Mouse (Mus musculus) erythroid progenitor cell, adult 5-6 weeks (primary cell): ENCODE measurements around the gene Ptgir. TPM values are rescaled to one million over a fixed set of nuclear protein-coding genes. Genes with fewer than 3 reads are reported as not detected.

ENCODE experiments used
- ATAC-seq: replicated peaks from 2 replicates; pipeline ENCODE4 v1.8.0; 2016; ENCODE audit warnings: moderate number of reproducible peaks, mild to moderate bottlenecking, moderate TSS enrichment, inconsistent platforms; ENCODE audit not compliant: poor library complexity, low FRiP score, severe bottlenecking
- total RNA-seq, 2 experiments: library from RNA; stranded (forward) in 1 of 2; stranded (reverse) in 1 of 2; fragments of 150-400 nt in 1 of 2; fragments of 186-747, 209-891 nt in 1 of 2; gene quantifications; 2 replicates each; pipeline versions ENCODE4 v1.2.3 to v1.2.4; 2015 to 2017; ENCODE audit warnings: low replicate concordance in 2 of 2

Gene Ptgir
- total RNA-seq (2015; ENCODE audit: low replicate concordance) (0.36 and 6.7 TPM in 2 replicates), total RNA-seq (2017; ENCODE audit: low replicate concordance) (1.9 and 2.0 TPM in 2 replicates)

DNA sequence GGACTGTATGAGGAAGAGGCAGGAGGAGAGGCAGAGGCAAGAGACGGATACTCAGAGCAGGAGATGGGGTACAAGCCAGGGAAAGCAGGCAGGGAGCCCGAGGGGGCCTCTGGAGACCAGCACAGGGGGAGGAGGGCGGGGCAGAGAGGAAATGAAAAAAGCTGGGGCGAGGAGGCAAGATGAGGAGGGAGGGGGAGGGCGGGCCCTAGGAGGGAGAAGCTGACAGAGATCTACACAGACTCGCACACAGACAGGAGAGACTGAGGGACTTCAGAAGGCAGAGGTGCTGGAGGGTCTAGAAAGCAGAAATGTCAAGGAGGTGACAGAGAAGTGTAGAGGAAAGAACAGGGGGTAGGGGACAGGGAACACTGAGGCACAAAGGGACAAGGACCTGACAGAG lies at the start of gene Ptgir:
Gene Ptgir (plus strand): TSS at position 210 of the 400 bp plus-strand sequence.
- no peak for ATAC-seq

DNA sequence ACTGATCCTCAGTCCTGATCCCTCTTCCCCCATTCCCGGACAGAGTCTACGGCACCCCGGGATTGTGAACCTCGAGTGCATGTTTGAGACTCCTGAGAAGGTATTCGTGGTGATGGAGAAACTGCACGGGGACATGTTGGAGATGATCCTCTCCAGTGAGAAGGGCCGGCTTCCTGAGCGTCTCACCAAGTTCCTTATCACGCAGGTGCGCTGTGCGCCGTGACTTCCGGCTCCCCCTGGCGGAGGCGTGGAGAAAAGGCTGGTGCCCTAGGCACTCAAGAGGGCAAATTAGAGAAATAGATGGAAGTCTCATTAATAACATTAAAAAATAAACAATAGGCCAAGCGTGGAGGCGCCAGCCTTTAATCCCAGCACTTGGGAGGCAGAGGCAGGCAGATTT lies 48.0 kb upstream of the Ptgir start:
- ATAC-seq: peak; percentile 69

DNA sequence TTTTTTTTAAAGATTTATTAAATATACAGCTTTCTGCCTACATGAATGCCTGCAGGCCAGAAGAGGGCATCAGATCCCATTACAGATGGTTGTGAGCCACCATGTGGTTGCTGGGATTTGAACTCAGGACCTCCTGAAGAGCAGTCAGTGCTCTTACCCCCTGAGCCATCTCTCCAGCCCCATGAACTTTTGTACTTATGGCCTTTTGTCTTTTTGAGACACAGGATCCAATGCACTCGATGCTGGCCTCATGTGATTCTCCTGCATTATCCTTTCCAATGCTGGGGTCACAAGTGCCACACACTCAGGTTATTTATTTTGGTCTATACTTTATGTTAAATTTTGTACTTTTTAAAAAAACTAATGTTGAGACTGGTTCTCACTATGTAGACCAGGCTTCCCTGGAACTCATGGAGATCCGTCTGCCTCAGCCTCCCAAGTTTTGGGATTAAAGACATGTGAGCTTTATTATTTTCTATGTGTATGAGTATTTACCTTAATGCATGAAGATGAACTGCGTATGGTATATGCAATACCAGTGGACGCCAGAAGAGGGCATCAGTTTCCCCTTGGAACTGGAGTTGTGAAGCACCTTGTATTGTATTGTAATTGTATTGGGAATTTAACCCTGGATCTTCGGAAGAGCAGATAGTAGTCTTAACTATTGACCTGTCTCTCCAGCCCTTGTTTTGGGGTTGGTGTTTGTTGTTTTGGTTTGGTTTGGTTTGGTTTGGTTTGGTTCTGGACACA lies 46.2 kb upstream of the Ptgir start:
- no peak for ATAC-seq

DNA sequence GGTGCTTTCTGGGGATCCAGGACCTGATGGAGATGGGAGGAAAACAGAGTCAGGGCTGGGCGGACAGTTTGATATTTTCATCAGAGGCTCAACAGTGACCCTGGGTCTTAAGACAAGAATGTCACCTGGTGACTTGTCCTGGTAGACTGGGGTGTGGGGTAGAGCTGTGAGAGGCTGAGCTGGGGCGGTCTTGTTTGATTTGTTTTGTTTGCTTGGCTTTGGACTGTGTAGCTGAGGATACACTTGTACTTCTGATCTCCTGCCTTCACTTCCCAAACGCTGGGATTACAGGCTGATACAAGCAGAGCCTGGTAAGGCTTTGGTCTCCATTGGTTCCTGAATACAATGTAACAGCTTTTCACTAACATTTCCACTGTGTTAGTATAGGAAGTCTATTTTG lies 38.8 kb upstream of the Ptgir start:
- ATAC-seq: no peak

DNA sequence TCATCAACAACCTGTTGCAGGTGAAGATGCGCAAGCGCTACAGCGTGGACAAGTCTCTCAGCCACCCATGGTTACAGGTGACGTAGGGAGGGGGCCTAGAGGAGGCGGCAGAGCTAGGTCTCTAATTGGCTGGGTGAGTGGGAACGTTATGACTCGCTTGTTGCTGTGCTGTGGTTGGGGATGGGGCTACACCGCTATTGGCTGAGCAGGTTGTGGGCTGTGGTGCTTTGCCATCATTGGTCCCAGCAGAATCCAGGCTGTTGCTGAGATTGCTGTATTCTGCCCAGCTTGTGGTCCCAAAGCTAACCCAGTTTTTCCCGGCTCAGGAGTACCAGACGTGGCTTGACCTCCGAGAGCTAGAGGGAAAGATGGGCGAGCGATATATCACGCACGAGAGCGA lies 36.8 kb upstream of the Ptgir start:
- ATAC-seq: no peak

DNA sequence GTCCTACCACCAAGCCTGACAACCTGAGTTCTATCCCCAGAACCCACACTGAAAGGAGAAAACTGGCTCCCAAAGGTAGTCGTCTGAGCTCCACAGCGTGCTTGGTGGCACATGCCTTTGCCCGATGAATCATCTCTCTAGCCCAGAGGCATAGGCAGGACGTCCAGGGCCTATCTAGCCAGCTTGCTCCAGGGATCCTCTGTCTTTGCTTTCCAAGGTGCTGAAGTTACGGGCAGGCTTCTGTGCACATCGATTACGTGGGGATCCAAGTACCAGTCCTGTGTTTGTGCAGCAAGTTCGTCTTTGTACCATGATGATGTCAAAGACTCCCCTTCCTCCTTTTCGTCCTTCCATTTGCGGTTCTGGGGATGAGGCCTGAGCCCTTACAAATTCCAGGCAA lies 34.7 kb upstream of the Ptgir start:
- ATAC-seq: no peak

DNA sequence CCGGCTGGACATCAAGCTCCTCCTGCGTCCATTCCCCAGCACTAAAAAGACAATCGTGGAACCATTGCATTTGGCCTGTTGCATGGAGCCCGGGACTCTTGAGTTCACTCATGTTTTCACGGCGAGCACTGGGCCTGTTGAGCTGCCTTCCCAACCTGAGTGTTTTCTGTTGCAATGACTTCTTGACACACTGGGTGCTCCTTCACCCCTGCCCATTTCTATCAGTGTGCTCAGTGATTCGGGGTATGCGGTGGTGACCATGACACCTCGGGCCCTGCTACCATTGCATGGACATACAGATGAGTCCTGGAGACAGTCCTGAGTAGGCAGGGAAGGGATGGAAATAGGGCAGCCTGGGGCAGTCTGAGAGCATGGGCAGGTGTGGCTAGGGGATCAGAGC lies 33.8 kb upstream of the Ptgir start:
- ATAC-seq: no peak

DNA sequence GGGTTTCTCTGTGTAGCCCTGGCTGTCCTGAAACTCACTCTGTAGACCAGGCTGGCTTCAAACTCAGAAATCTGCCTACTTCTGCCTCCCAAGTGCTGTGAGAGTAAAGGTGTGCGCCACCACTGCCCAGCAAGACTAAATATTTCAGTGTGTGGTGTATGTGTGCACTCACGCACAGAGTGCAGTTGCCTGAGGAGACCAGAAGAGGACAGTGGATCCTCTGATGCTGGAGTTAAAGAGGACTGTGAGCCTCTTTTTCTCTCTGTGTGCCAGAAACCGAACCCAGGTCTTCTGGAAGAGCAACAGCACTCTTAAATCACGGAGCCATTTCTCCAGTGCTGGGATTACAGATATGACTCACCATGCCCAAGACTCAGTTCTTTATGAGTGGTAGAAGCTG lies 32.9 kb upstream of the Ptgir start:
- no peak for ATAC-seq

DNA sequence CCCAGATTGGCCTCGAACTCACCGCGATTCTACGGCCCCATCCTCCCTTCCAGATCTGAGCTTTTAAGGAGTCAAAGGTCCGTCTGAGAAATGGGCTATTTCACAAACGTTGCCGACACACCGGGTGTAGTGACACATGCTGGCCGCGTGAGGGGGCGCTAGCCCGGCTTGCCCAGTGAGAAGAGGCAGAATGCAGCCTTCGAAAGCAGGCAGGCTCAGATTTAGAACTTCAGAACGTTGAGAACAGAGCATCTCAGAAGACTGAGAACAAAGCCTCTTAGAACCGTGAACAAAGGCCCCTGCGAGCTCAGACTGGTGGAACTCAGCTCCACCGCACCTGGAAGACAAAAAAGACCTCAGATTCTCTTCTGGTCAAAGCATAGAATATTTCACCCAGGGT lies 32.1 kb upstream of the Ptgir start:
- peak; percentile 63 for ATAC-seq

DNA sequence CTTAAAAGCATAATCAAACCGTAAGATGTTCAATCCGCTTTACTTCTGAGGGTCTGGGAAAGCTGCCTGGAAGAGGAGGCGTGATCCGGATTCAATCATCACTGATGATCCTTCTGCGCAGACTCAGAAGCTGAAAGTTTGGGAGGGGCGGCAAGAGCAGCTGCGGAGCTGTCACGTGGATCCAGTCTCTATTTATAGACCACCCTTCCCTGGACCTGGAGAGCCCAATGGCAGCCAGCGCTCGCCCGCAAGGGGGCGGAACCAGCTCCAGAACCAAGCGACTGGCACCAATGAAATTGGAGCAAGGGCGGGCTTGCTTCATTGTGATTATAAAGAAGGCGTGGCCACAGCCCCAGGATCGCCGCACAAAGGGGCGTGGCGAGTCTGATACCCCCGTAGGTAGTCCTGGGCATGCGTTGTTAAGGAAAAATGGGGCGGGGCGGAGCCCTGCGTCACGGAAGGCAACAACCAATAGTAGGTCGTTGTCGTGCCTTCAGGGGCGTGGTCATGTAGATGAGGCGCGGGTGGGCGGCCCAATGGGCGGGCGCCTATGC lies 31.5 kb upstream of the Ptgir start:
- peak; percentile 95 for ATAC-seq

DNA sequence AGATGAGACGGTGACA lies 31.2 kb upstream of the Ptgir start, which contains the start of gene Dact3:
Gene Dact3 (plus strand): TSS at position 8 of the 16 bp plus-strand sequence.
- no peak for ATAC-seq

DNA sequence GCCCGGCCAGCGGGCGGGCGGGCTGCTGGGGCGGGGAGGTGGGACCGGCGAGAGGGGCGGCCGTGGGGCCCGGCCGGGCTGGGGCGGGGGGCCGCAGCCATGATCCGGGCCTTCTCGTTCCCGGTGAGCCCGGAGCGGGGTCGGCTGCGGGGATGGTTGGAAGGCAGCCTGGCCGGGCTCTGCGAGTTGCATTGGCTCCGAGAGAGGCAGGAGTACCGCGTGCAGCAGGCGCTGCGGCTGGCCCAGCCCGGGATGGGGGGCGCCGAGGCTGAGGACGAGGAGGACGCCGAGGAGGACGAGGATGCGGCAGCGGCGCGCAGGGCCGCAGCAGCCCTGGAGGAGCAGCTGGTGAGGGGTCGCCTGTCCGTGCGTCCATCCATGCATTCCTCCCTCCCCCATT lies 31.0 kb upstream of the Ptgir start:
- ATAC-seq: no peak

DNA sequence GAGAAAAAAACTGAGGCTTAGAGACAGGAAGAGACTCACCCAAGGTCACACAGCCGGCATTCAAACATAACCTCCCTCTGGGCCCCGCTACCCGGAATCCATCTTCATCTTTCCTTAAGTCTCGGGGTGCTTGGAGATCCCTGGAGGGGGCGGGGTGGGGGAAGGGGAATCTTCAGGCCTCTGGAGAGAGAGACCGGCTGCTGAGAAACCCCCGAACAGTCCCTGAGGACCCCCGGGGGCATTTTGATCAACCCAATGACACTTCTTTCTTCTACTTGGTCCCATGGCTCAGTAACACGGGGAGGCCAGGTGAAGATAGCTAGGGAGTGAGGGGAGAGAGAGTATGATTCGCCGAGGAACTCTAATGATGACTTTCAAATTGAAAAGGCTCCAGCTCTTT lies 30.3 kb upstream of the Ptgir start:
- ATAC-seq: no peak

DNA sequence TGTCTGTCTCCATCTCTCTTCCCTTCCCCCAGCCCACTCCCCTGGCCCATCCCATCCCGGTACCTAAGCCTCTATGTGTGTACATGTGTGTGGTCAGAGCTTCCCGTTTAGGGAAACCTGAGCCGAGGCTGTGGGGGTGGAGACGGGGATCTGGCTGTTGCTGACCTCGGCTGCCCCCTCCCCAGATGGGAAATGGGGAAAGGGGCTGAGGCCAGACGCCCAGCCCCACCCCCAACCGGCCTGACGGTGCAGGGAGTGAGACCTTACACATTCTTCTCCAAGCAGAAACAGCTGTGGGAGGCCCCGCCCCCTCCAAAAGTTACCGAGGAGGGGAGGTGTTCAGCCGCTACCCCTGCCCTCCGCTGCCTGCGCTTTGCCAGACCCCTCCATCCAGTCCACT lies 29.7 kb upstream of the Ptgir start:
- no peak for ATAC-seq

DNA sequence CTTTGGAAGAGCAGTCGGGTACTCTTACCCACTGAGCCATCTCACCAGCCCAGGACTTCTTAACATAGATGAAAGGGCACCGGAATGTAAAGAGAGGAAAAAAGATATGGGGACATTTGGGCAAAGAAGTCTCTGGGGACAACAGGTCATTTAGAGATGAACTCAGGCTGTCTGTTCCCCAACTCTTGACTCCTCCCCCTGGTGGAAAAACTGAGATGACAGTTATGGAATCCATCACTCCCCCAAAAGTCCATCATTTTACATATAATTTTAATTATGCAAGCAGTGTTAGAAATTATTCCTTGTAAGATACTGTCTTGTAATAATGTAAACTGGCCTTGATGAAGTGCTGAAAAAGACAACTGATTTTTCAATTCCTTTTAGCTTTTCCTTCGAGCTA lies 28.6 kb upstream of the Ptgir start:
- no peak for ATAC-seq

DNA sequence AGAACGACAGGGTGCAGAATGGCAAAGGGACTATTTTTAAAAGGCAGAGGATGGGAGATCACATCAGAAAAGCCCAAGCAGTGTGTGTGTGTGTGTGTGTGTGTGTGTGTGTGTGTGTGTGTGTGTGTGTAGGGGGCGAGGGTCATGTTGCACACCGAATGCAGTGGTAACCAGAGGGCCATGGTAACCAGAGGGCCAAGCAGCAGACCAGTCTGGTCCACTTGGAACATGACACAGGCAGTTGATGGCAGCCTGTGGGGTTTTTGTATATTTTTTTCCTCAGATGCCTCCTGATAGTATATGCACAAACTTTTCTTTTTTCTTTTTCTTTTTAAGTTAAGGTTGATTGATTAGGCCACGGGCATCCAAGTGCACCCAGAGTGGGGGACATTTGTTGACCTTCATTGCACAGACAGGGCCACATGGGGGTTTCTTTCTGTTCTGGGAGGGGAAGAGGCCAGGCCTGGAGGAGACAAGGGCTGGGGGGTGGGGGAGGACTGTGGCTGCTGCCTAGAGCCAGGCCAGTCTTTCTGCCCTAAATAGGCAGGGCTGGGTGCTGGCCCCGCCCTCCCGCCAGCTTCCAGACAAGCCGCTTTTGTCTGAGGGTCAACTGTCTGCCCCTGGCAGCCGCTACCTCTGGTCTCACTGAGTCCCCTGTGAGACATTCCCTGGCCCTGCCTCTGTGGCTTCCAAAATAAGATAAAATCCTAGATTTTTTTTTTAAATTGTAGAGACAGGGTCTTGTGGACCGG lies 26.3 kb upstream of the Ptgir start:
- no peak for ATAC-seq

DNA sequence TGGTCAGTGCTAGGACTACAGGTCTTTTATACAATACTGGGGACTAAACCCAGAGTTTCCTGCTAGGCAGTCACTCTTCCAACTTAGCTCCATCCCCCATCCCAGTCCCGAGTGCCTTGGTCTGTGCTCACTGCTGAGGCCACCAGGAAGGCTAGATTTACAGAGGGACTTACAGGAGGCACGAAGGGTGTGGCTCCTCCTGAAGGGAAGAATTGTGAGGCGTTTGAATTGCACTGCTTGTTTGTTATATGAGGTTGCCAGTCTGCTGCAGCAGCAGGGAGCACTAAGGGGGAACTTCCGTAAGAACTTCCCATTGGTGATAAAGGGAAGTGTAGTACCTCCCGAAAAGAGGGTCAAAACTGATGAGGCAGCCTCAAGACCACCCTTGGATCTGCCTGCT lies 25.7 kb upstream of the Ptgir start:
- no peak for ATAC-seq

DNA sequence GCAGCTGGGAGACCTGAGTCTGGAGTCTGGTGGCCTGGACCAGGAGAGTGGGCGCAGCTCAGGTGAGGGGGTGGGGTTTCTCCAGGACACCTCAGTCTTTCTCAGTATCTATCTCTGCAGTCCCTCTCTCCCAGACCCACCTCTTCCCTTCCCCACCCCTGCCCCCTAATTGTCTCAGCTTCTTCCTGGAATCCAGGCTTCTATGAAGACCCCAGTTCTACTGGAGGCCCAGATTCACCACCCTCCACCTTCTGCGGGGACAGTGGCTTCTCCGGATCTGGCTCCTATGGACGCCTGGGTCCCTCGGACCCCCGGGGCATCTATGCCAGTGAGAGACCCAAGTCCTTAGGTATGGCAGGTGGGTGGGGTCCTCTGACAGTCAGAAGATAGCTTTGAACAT lies 23.1 kb upstream of the Ptgir start:
- ATAC-seq: no peak

DNA sequence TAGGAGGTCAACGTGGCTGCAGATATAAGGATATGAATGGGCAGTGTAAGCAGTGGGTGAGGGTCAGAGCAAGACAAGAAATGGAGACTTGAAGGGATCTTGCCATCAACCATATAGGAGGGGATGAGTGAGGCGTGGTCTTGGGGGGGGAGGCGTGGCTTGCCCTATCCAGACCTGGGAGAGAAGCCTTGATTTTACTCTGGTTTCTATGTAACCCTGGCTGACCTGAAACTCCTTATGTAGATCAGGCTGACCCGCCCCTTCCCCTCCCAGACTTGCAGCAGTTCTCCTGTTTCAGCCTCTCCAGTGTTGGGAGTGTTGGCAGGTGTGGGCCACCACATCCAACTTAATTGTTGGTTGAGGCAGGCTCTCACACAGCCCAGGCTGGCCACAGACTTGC lies 22.0 kb upstream of the Ptgir start:
- ATAC-seq: no peak

DNA sequence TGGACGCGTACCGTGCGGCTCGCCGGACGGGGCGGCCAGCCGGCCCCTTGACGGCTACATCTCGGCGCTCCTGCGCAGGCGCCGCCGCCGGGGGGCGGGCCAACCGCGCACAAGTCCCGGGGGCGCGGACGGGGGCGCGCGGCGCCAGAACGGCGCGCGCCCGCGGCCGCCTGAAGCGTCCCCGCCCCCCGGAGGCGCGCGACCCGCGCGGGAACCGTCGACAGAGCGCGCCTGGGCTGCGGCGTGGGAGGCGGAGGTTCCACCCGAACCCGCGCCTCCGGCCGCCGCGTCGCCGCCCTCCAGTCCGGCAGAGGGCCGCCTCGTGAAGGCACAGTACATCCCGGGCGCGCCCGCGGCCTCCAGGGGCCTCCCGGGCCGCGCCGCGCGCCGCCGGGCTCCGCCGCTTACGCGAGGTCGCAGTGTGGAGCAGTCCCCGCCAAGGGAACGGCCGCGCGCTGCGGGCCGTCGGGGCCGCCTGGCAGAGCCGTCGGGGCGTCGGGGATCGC lies 21.0 kb upstream of the Ptgir start:
- no peak for ATAC-seq

DNA sequence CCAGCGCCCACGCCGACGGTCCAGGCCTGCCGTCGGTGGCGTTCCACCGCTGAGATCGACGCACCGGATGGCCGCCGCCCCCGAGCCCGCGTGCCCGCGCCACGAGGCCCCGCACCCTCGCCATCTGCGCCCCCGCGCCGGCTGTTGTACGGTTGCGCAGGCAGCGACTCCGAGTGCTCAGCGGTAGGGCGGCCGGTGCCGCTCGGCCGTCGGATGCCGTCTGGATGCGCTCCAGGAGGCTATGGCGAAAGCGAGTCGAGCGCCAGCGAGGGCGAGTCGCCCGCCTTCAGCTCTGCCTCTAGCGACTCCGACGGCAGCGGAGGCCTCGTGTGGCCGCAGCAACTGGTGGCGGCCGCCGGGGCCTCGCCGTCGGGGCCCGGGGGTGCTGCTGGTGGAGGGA lies 20.4 kb upstream of the Ptgir start:
- no peak for ATAC-seq

DNA sequence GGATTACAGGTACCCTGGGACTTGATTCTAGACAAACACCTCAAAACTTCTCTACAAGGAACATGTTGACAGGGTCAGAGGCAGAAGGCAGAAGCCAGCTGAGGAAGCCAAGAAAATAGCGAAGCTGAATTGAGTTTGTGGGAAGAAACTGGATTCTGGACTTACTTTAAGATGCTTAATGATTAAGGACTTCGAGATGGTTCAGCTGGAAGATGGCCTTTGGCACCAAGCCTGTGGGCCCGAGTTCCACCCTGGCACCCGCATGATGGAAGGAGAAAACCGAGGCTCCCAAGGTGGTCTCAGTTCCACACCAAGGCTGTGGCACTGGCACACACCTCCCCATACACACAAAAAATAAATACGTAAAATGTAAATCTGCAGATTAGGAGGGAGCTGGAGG lies 15.8 kb upstream of the Ptgir start:
- ATAC-seq: no peak
